Mouse (Mus musculus): ENCODE measurements around the gene Esp15. TPM values are rescaled to one million over a fixed set of nuclear protein-coding genes. Genes with fewer than 3 reads are reported as not detected.
"Not testable (repeated sequence)": the region's sequence is repeated elsewhere in the genome, so short reads cannot be mapped to it uniquely, and the experiment has no call there.

The Esp15 gene
- polyA plus RNA-seq (2015; fragmentation: Nextera tagmentation; extraction: Ambion mirVana), result 0.20 TPM in 1 of 2 replicates, not detected in the other

DNA sequence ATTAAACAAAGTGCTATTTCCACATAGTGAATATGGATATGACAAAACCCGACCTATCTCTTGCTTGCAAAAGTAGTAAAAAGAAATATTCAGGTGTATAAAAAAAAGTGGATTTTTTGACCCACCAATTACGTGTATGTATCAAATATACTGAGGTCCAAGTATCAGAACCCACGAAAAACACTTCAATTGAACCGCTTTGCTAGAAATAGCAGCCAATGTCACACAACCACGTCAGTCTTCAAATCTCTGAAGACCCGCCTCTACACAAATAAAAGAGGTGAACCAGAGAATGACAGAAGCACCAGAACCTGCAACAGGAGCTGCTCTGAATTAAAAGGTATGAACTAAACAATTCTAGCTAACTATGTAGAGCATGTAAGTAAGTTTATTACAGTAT lies at the start of gene Esp15:
Gene Esp15, plus strand, starts transcription at position 301 of the 400 bp plus-strand sequence.
- DNase-seq (ENCODE audit: low spot score), result not testable (repeated sequence)

GRCm38 (mm10) chr17:39591550-39591949 lies 49.2 kb upstream of the Esp15 start:
- no peak for DNase-seq (ENCODE audit: low spot score)

Other genes with a start within 250 kb of the Esp15 start
- not detected in 2 replicates for gene Esp18, start 234.6 kb upstream of the Esp15 start, polyA plus RNA-seq (2015; fragmentation: Nextera tagmentation; extraction: Ambion mirVana)
- not detected in 2 replicates for gene Esp16, start 104.8 kb upstream of the Esp15 start, polyA plus RNA-seq (2015; fragmentation: Nextera tagmentation; extraction: Ambion mirVana)